Mouse (Mus musculus) thymus, postnatal 25 days (tissue): Measurements from ENCODE around the gene Bnip3.
A peak's percentile ranks its signal among the peaks of the same experiment; 100 is the strongest.

Experiments
- DNase-seq: peaks from one replicate; pipeline ENCODE4 v3.0.0; 2022

The Bnip3 gene

DNA sequence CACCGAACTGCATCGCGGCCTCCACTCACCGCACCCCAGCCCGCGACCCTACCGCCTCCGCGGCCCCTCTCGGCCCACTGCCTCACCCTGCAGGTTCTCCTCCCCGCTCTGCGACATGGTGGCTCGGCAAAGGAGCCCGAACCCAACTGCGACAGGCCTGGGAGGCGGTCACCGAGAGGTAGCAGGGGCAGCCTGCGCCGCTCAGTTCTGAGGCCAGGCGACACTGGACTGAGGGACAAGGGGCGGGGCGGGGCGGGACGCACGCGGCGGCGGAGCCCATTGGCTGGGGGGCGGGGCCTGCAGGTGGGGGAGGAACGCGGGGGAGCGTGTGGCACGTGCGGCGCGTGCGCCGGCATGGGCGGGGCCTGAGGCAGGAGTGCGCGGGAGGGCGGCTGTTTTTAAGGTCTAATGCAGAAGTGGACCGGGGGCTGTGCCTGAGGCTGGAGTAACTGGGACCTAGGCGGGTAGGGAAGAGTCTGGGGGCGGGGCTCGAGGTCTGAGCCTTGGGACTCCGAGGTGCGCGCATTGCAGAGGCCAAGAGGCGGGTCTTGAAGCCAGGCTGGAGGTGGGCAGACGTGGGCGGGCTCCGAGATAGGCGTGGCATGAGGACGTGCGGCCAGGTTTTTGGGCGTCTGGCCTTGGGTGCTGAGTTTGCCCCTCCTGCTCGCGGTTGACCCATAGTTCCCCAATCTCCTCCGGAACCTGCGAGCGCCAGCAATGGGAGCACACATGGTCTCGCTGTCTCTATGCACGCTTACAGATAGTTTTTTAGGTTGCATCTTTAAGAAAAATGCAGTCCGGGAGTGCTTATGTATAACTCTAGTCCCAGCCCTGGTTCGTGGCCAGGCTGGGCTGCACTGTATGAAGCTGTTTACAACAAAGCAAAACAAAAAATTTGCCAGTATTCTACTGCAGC is at the start of gene Bnip3:
Gene Bnip3 (minus strand): TSS at position 243 of the 916 bp plus-strand sequence.
- peak; percentile 81 for DNase-seq

DNA sequence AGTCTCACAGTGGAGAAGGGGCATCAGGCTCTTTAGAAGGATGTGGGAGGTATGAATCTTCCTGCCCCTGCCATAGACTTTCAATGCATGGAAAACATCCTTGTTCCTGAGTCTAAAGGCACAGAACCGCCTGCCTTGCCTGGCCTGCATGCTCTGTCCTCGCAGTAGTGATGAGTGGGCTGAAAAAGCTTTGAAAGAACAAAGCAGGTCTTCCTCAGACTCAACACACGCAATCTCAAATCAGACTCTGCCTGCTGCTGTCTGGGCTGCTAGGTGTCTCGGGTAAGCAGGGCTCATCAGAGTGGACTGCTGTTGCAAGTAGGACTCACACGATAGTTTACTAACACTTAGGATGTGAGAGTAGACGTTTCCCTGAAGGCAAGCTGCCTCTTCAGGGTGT is 47.8 kb upstream of the Bnip3 start:
- no peak for DNase-seq

DNA sequence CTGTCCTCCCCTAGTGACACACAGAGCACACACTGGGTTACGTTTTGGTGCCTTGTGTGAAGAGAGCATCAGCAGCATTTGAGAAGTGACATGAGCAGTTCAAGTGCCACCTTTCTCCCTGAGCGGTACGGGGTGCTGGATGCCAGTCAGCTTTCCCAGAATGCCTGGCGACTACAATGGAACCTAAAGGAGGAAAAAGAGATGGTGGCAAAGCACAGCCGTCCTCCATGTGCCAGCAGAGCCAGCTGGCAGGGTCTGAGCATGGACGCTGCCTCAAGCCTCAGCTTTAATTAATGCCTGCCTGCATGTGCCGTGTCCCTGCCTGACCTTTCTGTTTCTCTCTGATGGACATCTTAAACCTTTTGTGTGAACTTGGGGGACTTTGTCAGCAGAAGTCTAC is 46.5 kb upstream of the Bnip3 start:
- no peak for DNase-seq

DNA sequence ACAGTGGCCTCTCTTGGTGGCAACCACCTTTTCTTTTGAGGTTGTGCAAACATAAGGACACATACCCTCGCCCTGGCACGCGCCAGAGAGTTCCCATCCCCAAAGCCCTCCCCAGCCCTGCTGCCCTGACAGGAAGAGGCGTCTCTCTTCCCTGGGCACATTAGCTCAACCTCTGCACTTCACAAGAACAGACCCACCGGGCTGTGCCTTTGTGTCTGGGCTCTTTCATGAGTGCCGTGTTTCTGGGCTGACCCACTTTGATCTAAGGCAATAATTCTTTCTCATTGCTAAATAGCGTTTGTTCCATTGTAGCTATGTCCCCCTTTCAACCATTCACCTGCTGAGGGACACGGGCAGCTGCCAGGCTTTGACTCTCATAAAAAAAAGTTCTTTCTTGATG is 39.0 kb upstream of the Bnip3 start:
- DNase-seq = no peak

DNA sequence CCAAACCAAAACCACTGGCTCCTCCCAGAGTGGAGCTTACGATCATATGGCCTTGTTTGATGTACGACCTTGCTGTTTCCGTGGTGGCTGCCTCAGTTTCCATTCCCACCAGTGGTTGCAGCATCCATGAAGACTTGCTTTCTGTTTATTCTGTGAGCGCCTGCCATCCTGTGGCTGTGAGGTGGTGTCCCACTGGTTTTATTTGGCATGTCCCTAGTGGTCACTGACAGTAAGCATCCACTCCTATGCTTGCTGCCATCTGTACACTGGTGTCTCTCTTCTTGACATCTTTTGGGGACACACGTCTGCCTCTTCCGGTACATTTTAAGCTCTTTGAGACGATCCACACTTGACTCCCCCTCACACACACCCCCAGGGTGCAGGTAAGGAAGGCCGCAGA is 38.4 kb upstream of the Bnip3 start:
- no peak for DNase-seq

DNA sequence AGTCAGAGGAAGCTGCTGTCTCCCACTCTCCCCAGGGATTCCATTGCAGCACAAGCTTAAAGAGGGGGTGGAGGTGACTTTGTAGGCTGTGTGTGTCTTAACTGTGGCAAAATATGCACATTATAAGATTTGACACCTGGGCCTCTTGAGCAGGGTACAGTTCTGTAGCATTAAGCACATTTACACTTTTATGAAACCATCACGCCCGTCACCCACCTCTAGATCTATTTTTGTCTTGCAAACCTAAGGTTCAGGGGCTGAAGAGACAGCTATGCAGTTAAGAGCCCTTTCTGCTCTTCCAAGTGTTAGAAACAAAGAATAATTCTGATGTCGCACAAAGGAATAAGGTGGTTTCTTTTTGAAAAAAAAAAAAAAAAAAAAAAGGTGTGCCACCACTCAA is 36.3 kb upstream of the Bnip3 start:
- DNase-seq = no peak

DNA sequence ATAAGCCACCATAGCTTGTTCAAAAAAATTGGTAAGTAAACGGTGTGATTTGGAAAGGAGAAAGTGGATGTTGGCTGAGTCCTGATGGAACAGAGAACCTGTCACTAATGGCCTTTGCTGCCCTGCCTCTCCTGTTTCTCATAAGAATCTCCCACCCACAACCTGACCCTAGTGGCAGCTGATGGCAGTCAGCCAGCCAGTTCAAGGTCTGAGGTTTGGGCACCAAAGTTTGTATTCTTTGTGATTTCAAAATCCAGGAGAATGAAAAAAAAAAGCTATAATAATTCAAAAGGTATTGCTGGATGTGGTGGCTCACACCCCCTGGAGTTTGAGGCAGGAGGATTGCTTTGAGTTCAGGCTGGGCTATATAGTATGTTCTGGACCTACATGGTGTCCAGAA is 33.0 kb upstream of the Bnip3 start:
- no peak for DNase-seq

DNA sequence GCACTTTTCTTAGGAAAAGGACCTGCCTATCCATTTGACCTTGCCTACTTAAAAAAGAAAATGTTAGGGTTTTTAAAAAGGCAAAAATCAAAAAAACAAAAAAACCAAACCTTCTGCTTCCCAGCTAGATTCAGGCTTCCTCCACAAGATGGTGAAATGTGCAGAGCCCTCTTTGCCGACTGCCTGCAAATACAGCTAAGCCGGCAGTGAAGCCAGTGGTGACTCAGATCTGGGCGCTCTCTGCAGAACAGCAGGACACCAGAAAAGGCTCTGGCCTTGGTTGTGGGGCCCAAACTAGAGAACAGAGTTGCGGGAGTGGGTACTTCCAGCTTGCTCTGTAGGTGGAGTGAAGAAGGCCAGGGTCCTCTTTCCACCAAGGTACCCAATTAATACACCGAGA is 32.3 kb upstream of the Bnip3 start:
- no peak for DNase-seq

DNA sequence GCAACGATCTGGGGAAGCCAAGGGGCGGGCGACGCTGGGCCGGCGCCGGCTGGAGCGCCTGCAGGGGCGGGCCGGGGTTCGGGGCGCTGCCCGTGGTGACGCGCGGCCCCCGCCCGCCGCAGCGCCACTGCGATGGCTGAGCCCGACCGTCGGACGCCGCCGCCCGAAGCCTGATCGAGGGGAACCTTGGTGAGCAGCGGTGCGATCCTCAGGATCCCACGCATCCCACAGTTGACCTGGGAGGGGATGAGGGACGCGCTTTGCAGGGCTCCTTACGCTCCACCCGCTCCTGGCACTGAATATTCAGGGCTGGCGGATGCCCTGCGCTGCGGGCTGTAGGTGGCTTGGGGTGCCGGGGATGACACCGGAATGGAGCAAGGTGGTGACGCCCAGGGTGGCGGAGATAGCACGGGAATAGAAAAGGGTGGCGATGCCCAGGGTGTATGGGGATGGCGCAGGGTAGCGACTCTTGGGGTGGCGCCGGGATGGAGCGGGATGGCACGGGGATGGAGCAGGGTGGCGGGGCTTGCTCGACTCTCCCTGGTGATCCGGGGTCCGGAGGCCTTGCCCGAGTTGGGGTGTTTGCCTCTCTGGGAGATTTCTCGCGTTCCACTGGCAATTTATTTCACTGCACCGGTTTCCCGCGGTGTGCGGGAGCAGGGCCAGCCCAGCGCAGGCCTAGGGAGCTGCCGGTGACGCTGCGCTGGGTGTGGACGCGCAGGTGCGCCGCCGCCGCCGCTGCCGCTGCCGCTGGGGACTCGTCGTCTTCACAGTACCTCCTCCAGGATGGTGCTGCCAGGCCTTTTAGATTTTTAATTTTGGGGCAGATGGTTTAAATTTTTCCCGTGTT is 31.5 kb upstream of the Bnip3 start, which contains the start of gene Jakmip3:
Gene Jakmip3 (plus strand): TSS at position 119 of the 850 bp plus-strand sequence.
- DNase-seq = no peak

DNA sequence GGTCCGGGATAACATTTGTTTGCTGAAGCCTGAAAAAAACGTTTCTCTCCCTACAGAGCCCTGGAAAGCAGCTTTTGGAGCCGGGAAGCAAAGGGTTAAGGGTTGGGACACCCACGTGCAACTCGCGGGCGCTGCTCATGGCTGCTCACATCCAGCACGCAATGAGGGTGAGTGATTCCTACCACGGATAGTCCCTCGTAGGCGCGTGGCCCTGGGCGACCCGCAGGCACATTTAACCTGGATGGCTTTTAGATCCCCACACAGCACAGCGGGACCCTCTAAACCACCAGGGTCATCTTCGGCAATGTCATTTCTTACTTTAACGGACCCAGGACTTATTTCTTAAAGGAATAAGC is 30.9 kb upstream of the Bnip3 start:
- DNase-seq = no peak

DNA sequence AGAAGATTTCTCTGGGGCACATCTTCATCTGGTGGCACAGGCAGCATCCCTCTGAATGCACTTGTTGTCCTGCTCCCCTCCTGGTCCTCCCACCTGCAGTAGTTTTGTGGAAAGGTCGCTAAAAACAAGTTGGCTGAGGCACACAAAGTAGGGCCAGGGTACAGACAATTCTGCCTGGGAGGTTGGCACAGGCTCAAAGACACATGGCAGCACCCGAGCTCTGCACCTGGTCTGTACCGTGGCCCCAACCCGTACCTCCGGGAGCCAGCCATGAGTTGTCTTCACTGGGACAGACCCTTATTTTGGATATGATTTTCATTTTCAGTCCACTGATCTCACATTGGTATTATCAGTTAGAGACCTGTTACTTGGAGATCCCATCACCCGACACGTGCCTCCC is 29.7 kb upstream of the Bnip3 start:
- DNase-seq = no peak

DNA sequence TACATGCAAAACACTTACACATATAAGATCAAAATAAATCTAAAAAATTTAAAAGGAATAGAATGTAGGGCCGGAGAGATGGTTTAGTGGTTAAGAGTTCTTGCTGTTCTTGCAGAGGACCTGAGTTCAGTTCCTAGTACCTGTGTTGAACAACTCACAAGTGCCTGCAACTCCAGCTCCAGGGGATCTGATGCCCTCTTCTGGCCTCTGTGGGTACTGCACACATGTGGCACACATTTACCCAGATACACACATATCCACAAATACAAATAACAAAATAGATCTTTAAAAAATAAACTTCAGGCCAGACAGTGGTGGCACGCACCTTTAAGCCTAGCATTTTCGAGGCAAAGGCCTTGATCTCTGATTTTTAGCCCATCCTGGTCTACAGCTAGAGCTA is 25.2 kb upstream of the Bnip3 start:
- DNase-seq = no peak

DNA sequence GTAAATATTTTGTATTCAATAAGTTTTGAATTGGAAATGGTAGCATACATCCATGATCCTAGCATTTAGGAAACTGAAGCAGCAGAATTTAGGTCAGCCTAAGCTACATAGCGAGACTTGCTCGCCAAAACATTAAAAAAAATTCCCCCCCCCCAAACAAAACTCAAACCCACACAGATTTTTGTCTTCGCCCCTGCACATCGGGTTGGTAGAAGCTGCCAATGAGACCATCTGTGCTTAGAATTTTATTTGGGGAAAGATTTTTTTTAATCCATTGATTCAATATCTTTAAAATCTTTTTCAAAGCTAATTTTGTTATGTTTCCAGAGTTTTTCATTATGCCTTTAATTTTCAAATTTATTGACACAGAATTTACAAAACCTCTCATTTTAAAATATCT is 19.1 kb upstream of the Bnip3 start:
- no peak for DNase-seq

DNA sequence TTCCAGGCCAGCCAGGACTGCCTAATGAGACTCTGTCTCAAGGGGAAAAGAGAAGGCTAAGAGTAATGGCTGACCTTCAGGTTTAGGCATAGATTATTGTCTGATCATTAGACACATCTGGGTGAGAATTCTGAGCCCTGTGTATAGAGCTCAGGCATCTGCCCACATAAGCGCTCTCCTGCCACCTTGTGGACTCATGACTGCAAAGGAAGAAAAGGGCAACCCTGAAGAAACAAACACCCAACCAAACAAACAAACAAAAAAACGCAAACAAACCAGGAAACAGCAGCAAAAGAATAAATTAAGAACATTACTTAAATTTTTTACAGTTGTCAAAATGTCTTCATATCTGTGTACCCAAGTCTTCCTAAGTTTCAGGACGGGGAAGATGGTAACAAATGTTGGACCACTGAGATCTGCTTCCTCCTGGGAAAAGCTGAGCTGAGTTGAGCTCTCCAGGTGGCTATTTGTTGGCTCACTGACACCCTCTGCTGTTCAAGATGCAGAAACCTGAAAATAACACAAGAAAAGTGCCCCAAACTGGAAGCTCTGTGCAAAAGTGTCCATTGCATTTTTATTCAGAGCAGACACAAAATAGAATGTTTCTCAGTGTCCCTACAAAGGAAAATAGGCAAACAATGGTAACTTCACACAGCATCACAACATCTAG is 14.6 kb upstream of the Bnip3 start:
- peak; percentile 8 for DNase-seq

DNA sequence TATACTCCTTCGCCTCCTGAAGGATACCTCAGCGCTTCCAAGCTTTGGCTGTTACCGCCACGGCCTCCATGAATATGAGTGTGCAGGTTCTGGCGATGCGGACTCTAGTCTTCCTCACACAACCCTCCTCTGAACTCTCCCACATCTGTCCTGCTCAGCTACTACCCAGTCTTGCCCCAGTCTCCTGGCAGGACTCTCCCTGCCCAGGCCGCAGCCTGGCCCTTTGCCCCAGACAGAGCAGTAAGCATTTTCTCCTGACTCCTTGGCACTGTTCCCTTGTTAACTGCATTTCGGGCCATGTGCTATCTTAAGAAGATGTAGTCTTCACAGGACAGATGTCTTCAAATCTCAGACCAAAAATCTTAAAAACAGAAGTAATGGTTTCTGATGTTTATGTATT is 12.3 kb upstream of the Bnip3 start:
- DNase-seq = no peak

DNA sequence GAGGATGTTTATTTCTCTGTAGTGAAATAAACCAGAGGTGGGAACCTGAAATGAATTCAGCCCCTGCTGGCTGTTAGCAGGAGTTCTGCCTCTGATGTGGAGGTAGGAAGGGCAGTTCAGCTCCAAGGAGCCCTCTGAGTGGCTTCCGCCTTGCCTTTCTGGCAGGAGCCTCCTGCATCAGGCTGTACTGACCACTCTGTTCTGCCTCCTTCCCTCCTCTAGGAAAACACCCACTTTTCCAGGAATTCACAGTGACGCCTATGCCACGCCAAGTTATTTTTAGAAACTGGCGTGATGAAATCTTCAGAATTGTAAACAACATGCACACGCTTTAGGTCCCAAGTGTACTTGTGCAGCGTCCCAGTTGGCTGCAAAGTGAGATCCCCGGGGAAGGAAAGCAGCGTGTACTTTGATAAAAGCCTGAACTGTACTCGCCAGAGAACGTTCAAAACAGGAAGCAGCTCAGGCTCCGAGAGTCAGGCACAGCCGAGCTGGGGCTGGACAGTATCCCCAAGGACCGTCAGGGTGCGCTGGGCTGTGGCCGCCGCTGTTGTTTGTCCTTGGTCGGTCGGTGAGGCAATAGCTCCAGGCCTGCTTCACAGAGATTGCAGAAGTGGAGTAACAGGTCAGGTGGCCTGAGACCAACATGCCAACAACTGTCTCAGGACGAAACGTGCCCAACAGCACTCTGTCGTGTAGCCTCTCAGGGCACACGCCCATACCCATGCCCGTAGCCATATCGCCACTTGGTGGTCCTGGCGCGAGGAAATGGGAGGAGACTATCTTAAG is 10.0 kb upstream of the Bnip3 start:
- DNase-seq = peak; percentile 1

DNA sequence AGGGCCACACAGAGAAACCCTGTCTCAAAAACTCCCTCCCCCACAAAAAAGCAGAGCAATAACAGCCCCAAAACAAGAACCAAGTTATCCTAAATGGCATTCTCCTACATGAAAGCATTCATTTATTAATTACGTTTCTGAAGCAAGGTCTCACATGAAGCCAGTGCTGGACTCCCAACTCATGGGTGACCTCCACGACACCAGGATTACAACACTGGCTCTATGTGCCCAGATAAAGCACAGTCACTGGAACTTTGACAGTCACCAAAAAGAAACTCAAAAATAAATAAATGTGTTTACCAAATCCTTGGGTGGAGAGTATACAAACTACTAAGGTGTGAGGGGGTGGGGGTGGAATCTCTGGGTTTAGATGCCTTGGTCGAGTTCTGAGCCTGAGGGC is 4.3 kb upstream of the Bnip3 start:
- no peak for DNase-seq

DNA sequence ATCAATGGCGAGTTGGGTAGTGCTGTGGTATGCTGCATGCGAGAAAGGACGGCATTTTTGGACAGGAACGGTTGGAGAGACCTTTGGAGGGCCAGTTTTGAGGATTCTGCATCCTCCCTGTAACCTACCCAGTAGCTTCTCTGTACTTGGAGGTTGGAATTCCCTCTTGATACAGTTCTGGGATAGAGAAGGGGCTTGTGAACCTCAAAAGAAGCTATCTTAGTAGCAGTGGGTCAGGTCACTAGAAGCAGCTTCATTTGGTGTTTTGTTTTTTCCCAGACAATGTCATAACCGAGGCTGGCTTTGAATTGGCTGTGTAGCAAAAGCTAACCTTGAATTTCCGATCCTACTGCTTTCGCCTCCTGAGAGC is 859 bp upstream of the Bnip3 start:
- no peak for DNase-seq

DNA sequence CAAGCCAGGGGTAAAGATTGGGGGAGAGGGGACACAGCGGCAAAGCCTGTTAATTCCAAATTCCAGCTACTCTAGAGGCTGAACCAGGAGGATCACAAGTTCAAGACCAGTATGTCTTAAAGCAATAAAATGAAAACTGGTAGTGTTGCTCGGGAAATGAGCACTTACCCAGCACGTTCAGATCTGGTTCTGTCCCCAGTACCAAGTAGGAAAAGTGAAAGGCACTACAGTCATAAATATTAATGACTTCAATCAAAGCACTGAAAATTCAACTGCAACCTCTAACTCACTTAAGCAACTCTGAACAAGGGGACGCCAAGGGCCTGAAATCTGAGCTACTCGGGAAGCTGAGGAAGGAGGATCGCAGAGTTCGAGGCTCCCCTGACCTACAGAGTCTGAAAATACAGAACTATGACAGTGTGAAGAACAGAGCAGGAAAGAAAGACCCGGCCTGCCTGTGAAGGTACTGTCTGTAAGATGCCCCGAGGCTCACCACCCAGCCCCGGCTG is 497 bp downstream of the Bnip3 start:
- DNase-seq = no peak

DNA sequence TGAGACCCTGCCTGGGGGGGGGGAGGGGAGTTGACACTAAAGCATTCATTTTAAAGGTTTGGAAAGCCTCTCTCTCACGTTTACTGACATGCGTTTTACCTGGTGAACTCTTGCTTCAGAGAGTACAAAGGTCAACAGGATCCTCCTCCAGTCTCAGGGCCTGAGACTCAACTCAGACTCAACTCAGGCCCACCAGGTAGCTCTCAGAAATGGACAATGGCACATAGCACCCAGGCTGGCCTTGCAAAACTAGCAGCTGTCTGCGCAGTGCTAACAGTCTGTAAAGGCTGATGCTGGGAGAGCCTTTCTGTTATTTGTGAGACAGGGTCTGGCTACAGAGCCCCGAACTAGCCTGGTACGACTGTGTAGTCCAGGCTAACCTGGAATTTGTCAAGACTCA is 1.3 kb downstream of the Bnip3 start:
- no peak for DNase-seq

DNA sequence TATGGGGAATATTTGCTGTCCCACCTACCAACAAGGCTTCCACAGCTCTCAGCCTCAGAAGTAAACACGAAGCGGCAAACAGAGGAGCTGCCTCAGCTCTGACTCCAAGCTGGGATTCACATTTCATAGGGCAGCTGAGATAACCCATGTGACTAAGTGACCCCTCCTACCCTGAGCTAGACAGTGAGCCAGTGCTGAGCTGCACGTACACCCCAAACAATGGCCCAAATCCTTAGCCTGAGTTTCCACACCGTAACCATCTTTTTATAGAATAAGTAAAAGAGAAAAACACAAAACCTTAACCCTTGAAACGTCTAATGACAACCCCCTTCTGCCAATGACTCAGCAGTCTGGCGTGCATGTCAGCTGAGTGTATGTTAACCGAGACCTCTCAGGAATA is 2.3 kb downstream of the Bnip3 start:
- no peak for DNase-seq

DNA sequence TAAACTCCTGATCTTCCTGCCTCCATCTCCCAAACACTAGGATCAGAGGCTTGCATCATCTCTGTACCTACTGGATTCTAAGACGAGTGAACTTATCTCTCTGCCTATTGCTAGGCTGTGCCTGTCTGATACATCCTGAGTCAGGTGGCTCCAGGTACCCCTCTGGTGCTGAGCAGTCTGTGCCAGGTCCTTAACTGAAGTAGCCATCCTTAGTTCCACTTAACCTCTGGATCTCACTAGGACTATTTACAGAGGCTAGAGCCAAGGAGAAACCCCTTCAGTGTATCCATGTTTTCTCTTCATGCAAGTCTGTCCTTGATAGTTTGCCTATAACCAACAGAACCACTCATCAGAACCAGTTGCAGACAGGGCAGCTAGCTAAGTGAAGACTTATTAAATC is 2.9 kb downstream of the Bnip3 start:
- no peak for DNase-seq
